Comparison of ENCODE assay signal across 34 mouse cellular contexts in the genomic region with DNA sequence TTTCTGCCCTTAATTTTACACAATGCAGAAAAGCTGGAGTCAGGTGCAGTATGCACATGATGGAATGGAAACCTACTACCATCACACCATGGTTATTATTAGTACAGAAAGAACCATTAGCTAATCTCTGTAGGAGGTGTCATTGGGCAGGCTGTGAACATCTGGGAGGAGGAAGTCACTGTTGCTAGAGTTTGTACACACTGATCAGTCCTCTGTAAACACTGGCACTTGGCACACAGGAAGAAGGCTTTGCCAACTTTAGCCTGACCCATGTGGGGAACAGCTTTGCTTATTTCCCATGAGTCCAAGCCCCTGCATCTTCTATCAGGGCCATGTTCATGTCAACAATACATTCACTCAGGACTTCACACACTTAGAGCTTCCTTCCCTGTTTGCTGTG. TPM values are rescaled to one million over a fixed set of nuclear protein-coding genes. Genes with fewer than 3 reads are reported as not detected.
DNase-seq lines count a peak whose midpoint lies in the region; ATAC-seq and TF ChIP-seq lines count a peak whose summit lies in the region.
"Had no signal": no experiment of that assay in that cellular context is flagged by ENCODE, and none has a peak within 500 bp of the region (broad histone marks: within the 10 kb centered on the region; RNA-seq: fewer than 3 reads in every experiment).

No protein-coding gene starts in this region.

- H3K27me3 ChIP-seq in liver, adult 2 months (ENCODE audit: control insufficient read depth, insufficient read depth, low read length): no peaks in the 10 kb centered on the region
- H3K27me3 ChIP-seq in liver, embryonic 12.5 days (replicated peaks): peaks cover 8% of the 10 kb centered on the region
- peaks cover 4% of the 10 kb centered on the region; the same call in 1 of the 2 replicates for H3K27me3 ChIP-seq in midbrain, postnatal 0 days (ENCODE audit: insufficient read depth, low read length)
- peaks cover 10% of the 10 kb centered on the region for H3K27me3 ChIP-seq in hindbrain, embryonic 13.5 days
- H3K27me3 ChIP-seq: intestine, embryonic 15.5 days had no signal

- no peak overlapping the region for H3K4me3 ChIP-seq in liver, adult 2 months (ENCODE audit: insufficient read depth, low read depth, low read length)
- no peak overlapping the region for H3K4me3 ChIP-seq in liver, embryonic 12.5 days
- no peak overlapping the region for H3K4me3 ChIP-seq in midbrain, postnatal 0 days (ENCODE audit: low read depth, low read length)
- H3K4me3 ChIP-seq in hindbrain, embryonic 13.5 days: no peak overlapping the region
- H3K4me3 ChIP-seq: forebrain, embryonic 13.5 days; heart, embryonic 13.5 days; intestine, embryonic 15.5 days; limb, embryonic 12.5 days; midbrain, embryonic 15.5 days had no signal

- no peaks in the 10 kb centered on the region for H3K36me3 ChIP-seq in liver, adult 2 months (ENCODE audit: control insufficient read depth, insufficient read depth, low read length)
- no peaks in the 10 kb centered on the region for H3K36me3 ChIP-seq in liver, embryonic 12.5 days
- no peaks in the 10 kb centered on the region for H3K36me3 ChIP-seq in midbrain, postnatal 0 days (ENCODE audit: insufficient read depth, low read length)
- H3K36me3 ChIP-seq in hindbrain, embryonic 13.5 days: no peaks in the 10 kb centered on the region
- H3K36me3 ChIP-seq: heart, embryonic 13.5 days; intestine, embryonic 15.5 days; limb, embryonic 12.5 days; midbrain, embryonic 15.5 days had no signal

- H3K79me2 ChIP-seq in liver, adult 2 months (ENCODE audit: control insufficient read depth, insufficient read depth, low read length): no peaks in the 10 kb centered on the region

- H3K27ac ChIP-seq in liver, adult 2 months (replicated peaks; ENCODE audit: insufficient read depth, low read depth, low read length): no peak overlapping the region
- no peak overlapping the region for H3K27ac ChIP-seq in liver, embryonic 12.5 days
- no peak overlapping the region for H3K27ac ChIP-seq in midbrain, postnatal 0 days (ENCODE audit: low read depth, low read length)
- no peak overlapping the region for H3K27ac ChIP-seq in hindbrain, embryonic 13.5 days
- H3K27ac ChIP-seq: forebrain, embryonic 13.5 days; heart, embryonic 13.5 days; hindbrain, postnatal 0 days; intestine, embryonic 15.5 days; kidney, postnatal 0 days; limb, embryonic 12.5 days; midbrain, embryonic 15.5 days had no signal

- no peaks in the 10 kb centered on the region for H3K9me3 ChIP-seq in liver, embryonic 12.5 days (replicated peaks)
- no peaks in the 10 kb centered on the region for H3K9me3 ChIP-seq in midbrain, postnatal 0 days (ENCODE audit: low read length)
- no peaks in the 10 kb centered on the region for H3K9me3 ChIP-seq in hindbrain, embryonic 13.5 days
- H3K9me3 ChIP-seq: forebrain, embryonic 13.5 days; heart, embryonic 13.5 days; intestine, embryonic 15.5 days; limb, embryonic 12.5 days; midbrain, embryonic 15.5 days had no signal

- no peak for ATAC-seq in liver, embryonic 12.5 days
- ATAC-seq in hematopoietic stem cell, adult 5-6 weeks (replicated peaks in 1 of 2; ENCODE audit: insufficient read depth in 1 of 2, low FRiP score in 2 of 2, low TSS enrichment in 1 of 2, low read depth in 1 of 2, poor library complexity in 2 of 2, severe bottlenecking in 2 of 2): peak; percentile 62; a peak in 3 of 4 replicates
- ATAC-seq in megakaryocyte, adult 5-6 weeks (ENCODE audit: poor library complexity, severe bottlenecking): peak; percentile 70
- no peak for ATAC-seq in midbrain, postnatal 0 days (ENCODE audit: low FRiP score)
- no peak for ATAC-seq in hindbrain, embryonic 13.5 days (ENCODE audit: low FRiP score)
- ATAC-seq: forebrain, embryonic 13.5 days; hindbrain, postnatal 0 days; intestine, embryonic 15.5 days; liver, postnatal 0 days; midbrain, embryonic 15.5 days had no signal

- no peaks in the 10 kb centered on the region for H3K4me1 ChIP-seq in liver, adult 2 months (ENCODE audit: control insufficient read depth, insufficient read depth, low read length)
- no peaks in the 10 kb centered on the region for H3K4me1 ChIP-seq in liver, embryonic 12.5 days
- 0 out of 2 replicates have a peak, but pooled peaks cover under 1% of the 10 kb centered on the region for H3K4me1 ChIP-seq in midbrain, postnatal 0 days (ENCODE audit: insufficient read depth, low read length)
- peaks cover 1% of the 10 kb centered on the region; the same call in 1 of the 2 replicates for H3K4me1 ChIP-seq in hindbrain, embryonic 13.5 days (replicated peaks)
- H3K4me1 ChIP-seq: forebrain, embryonic 13.5 days; heart, embryonic 13.5 days; limb, embryonic 12.5 days had no signal

- DNase-seq in liver, adult 2 months (ENCODE audit: extremely low read depth, low read depth, low spot score): peak; percentile 5
- peak; percentile 80 for DNase-seq in lung, postnatal 10 days
- no peak for DNase-seq in midbrain, postnatal 0 days (ENCODE audit: low spot score)
- DNase-seq in adrenal gland, postnatal 25 days: no peak
- DNase-seq: adrenal gland, postnatal 14 days; cerebellum, adult 18-20 months; cerebellum, postnatal 14 days; gastrocnemius, postnatal 25 days; heart, postnatal 14 days; liver, postnatal 0 days; thymus, postnatal 4 days had no signal

- no peak for TF ChIP-seq POLR2A in liver, adult 2 months (IDR thresholded peaks at IDR 0.05; ENCODE audit: extremely low read depth, insufficient read depth, low read length)

- H3K4me2 ChIP-seq in liver, embryonic 12.5 days: no peak overlapping the region
- no peak overlapping the region for H3K4me2 ChIP-seq in midbrain, postnatal 0 days (ENCODE audit: low read depth, low read length, poor library complexity, severe bottlenecking)
- H3K4me2 ChIP-seq in hindbrain, embryonic 13.5 days: no peak overlapping the region
- H3K4me2 ChIP-seq: forebrain, embryonic 13.5 days; heart, embryonic 13.5 days; intestine, embryonic 15.5 days; limb, embryonic 12.5 days; liver, embryonic 11.5 days; midbrain, embryonic 15.5 days had no signal

- TF ChIP-seq CTCF in liver, adult 2 months (IDR thresholded peaks at IDR 0.05; ENCODE audit: low read depth, low read length): no peak
- no peak for TF ChIP-seq CTCF in midbrain, postnatal 0 days (IDR thresholded peaks at IDR 0.05)

- no peak overlapping the region for H3K9ac ChIP-seq in liver, adult 2 months (ENCODE audit: low read depth, low read length)
- H3K9ac ChIP-seq in liver, embryonic 12.5 days: no peak overlapping the region
- H3K9ac ChIP-seq in midbrain, postnatal 0 days (replicated peaks; ENCODE audit: low read length, poor library complexity, severe bottlenecking): no peak overlapping the region
- H3K9ac ChIP-seq in hindbrain, embryonic 13.5 days: no peak overlapping the region
- H3K9ac ChIP-seq: forebrain, embryonic 13.5 days; heart, embryonic 13.5 days; intestine, embryonic 15.5 days; limb, embryonic 12.5 days; liver, postnatal 0 days; midbrain, embryonic 15.5 days had no signal

RNA-seq across cellular contexts. Expression of a gene that starts 5.4 kb away (rescaled TPM):
- total RNA-seq in liver, adult 2 months (2014; rRNA removed): not detected in 2 replicates
- not detected in 2 replicates for polyA plus RNA-seq in liver, adult 2 months (2012; rRNA removed)
- polyA plus RNA-seq in liver, embryonic 12.5 days (2016; fragmentation: Nextera tagmentation; extraction: Ambion mirVana): 0.33 TPM in 1 of 2 replicates, not detected in the other
- not detected in 2 replicates for total RNA-seq in hematopoietic stem cell, adult 5-6 weeks (2017)
- total RNA-seq in megakaryocyte, adult 5-6 weeks (2015): not detected in 2 replicates
- total RNA-seq in megakaryocyte, adult 5-6 weeks (2017): not detected in 2 replicates
- not detected in 2 replicates for total RNA-seq in midbrain, postnatal 0 days (2014; rRNA removed)
- 0.93 and 1.8 TPM in 2 replicates for polyA plus RNA-seq in midbrain, postnatal 0 days (2015; fragmentation: Nextera tagmentation; extraction: Ambion mirVana)
- not detected in 2 replicates for total RNA-seq in adrenal gland, postnatal 25 days (2021)
- polyA plus RNA-seq in hindbrain, embryonic 13.5 days (2015; fragmentation: Nextera tagmentation; extraction: Ambion mirVana): 2.3 and 2.4 TPM in 2 replicates
- total RNA-seq: adrenal gland, postnatal 14 days; gastrocnemius, postnatal 25 days; heart, adult 18-20 months; heart, postnatal 14 days; hindbrain, postnatal 0 days; left cerebral cortex, adult 18-20 months; left cerebral cortex, postnatal 25 days; neutrophil, adult 5-6 weeks had no signal
- polyA plus RNA-seq: kidney, adult 2 months; liver, postnatal 0 days had no signal

RNA-seq across cellular contexts. Expression of a gene that starts 46.3 kb away (rescaled TPM):
- total RNA-seq in liver, adult 2 months (2014; rRNA removed): not detected in 2 replicates
- polyA plus RNA-seq in liver, adult 2 months (2012; rRNA removed): not detected in 2 replicates
- 0.10 TPM in 1 of 2 replicates, not detected in the other for polyA plus RNA-seq in liver, embryonic 12.5 days (2016; fragmentation: Nextera tagmentation; extraction: Ambion mirVana)
- not detected in 2 replicates for total RNA-seq in hematopoietic stem cell, adult 5-6 weeks (2017)
- not detected in 2 replicates for total RNA-seq in megakaryocyte, adult 5-6 weeks (2015)
- not detected in 2 replicates for total RNA-seq in megakaryocyte, adult 5-6 weeks (2017)
- total RNA-seq in midbrain, postnatal 0 days (2014; rRNA removed): not detected in 2 replicates
- polyA plus RNA-seq in midbrain, postnatal 0 days (2015; fragmentation: Nextera tagmentation; extraction: Ambion mirVana): 0.12 TPM in 1 of 2 replicates, not detected in the other
- not detected in 2 replicates for total RNA-seq in adrenal gland, postnatal 25 days (2021)
- not detected in 2 replicates for polyA plus RNA-seq in hindbrain, embryonic 13.5 days (2015; fragmentation: Nextera tagmentation; extraction: Ambion mirVana)
- total RNA-seq: adrenal gland, postnatal 14 days; gastrocnemius, postnatal 25 days; heart, adult 18-20 months; heart, postnatal 14 days; hindbrain, postnatal 0 days; layer of hippocampus, postnatal 10 days; left cerebral cortex, adult 18-20 months; left cerebral cortex, postnatal 25 days; neutrophil, adult 5-6 weeks had no signal
- polyA plus RNA-seq: brain, embryonic 14.5 days; embryonic facial prominence, embryonic 11.5 days; forebrain, embryonic 13.5 days; heart, embryonic 13.5 days; hindbrain, embryonic 11.5 days; intestine, embryonic 15.5 days; kidney, adult 2 months; large intestine, adult 2 months; limb, embryonic 12.5 days; liver, embryonic 11.5 days; midbrain, embryonic 15.5 days; neural tube, embryonic 11.5 days had no signal

Comparison
In these comparisons a context has a peak if more than half of its experiments do, and no peak if none do; other contexts are left out.
1. DNase-seq: peak in liver, adult 2 months (single experiment) and lung, postnatal 10 days (single experiment); none in midbrain, postnatal 0 days (single experiment) and adrenal gland, postnatal 25 days (single experiment).
2. ATAC-seq: peak in hematopoietic stem cell, adult 5-6 weeks (2 of 2) and megakaryocyte, adult 5-6 weeks (single experiment); none in liver, embryonic 12.5 days (single experiment), midbrain, postnatal 0 days (single experiment) and hindbrain, embryonic 13.5 days (single experiment).